Mouse (Mus musculus): ENCODE measurements at regions not wholly inside any gene's neighbourhood (a gene's known extent, or its start where the extent isn't known, plus 50 kb on each side); places are given as distances from the start of the nearest gene placed in this dataset.

- CTCF ChIA-PET, result no interaction called here
- POLR2A ChIA-PET, result no interaction called here
- H3K27me3 ChIP-seq, result no peaks in the 10 kb centered on the region
- no peak for TF ChIP-seq CTCF (IDR thresholded peaks at IDR 0.05)
- DNase-seq (ENCODE audit: low read depth, low spot score), result no peak
- in situ Hi-C loops (cut with MboI; ENCODE audit: low pct_unique_long_range_greater_than_20kb), result no loop called here
- no peak for ATAC-seq
Observed at GRCm38 (mm10) chr4:124057607-124058006, 139.8 kb upstream of the 4930535I16Rik start.

- in situ Hi-C loops (cut with MboI; ENCODE audit: low pct_unique_long_range_greater_than_20kb), result no loop called here
- POLR2A ChIA-PET, result no interaction called here
- no peaks in the 10 kb centered on the region for H3K27me3 ChIP-seq
- no peak for DNase-seq (ENCODE audit: low read depth, low spot score)
- TF ChIP-seq CTCF (IDR thresholded peaks at IDR 0.05), result no peak
- CTCF ChIA-PET, result interaction anchor here (0.8 kb wide), 1 partner anchor 10 kb away, joined by 3 read pairs; no protein-coding TSS in a partner anchor
- ATAC-seq, result no peak
Observed at GRCm38 (mm10) chr4:124054240-124054760, 136.5 kb upstream of the 4930535I16Rik start.

- in situ Hi-C loops (cut with MboI; ENCODE audit: low pct_unique_long_range_greater_than_20kb), result no loop called here
- DNase-seq (ENCODE audit: low read depth, low spot score) (no peak), ATAC-seq (no peak)
- no peak for TF ChIP-seq CTCF (IDR thresholded peaks at IDR 0.05)
- CTCF ChIA-PET, result no interaction called here
- POLR2A ChIA-PET, result no interaction called here
- H3K27me3 ChIP-seq, result peaks cover 1% of the 10 kb centered on the region
Observed at GRCm38 (mm10) chr4:124053340-124054038, 135.7 kb upstream of the 4930535I16Rik start.

GRCm38 (mm10) chr4:124052387-124052786 is 134.6 kb upstream of the 4930535I16Rik start:
- DNase-seq (ENCODE audit: low read depth, low spot score) (no peak), ATAC-seq (no peak)
- in situ Hi-C loops (cut with MboI; ENCODE audit: low pct_unique_long_range_greater_than_20kb), result no loop called here
- POLR2A ChIA-PET, result no interaction called here
- no peak for TF ChIP-seq CTCF (IDR thresholded peaks at IDR 0.05)
- peaks cover 4% of the 10 kb centered on the region for H3K27me3 ChIP-seq
- CTCF ChIA-PET, result no interaction called here

GRCm38 (mm10) chr4:124048348-124048831 is 130.6 kb upstream of the 4930535I16Rik start:
- ChIA-PET POLR2A (no interaction called here), CTCF (no interaction called here)
- no peak for TF ChIP-seq CTCF (IDR thresholded peaks at IDR 0.05)
- H3K27me3 ChIP-seq, result peaks cover 7% of the 10 kb centered on the region
- ATAC-seq (no peak), DNase-seq (ENCODE audit: low read depth, low spot score) (no peak)
- in situ Hi-C loops (cut with MboI; ENCODE audit: low pct_unique_long_range_greater_than_20kb), result no loop called here

- peaks cover 7% of the 10 kb centered on the region for H3K27me3 ChIP-seq
- TF ChIP-seq CTCF (IDR thresholded peaks at IDR 0.05), result no peak
- ATAC-seq (no peak), DNase-seq (ENCODE audit: low read depth, low spot score) (no peak)
- in situ Hi-C loops (cut with MboI; ENCODE audit: low pct_unique_long_range_greater_than_20kb), result no loop called here
- ChIA-PET POLR2A (no interaction called here), CTCF (no interaction called here)
Observed at GRCm38 (mm10) chr4:124047898-124048297, 130.1 kb upstream of the 4930535I16Rik start.

GRCm38 (mm10) chr4:124036483-124036882 is 118.7 kb upstream of the 4930535I16Rik start:
- POLR2A ChIA-PET, result no interaction called here
- DNase-seq (ENCODE audit: low read depth, low spot score), result no peak
- TF ChIP-seq CTCF (IDR thresholded peaks at IDR 0.05), result no peak
- CTCF ChIA-PET, result no interaction called here
- in situ Hi-C loops (cut with MboI; ENCODE audit: low pct_unique_long_range_greater_than_20kb), result no loop called here
- no peak for ATAC-seq
- peaks cover 25% of the 10 kb centered on the region for H3K27me3 ChIP-seq

GRCm38 (mm10) chr4:124035657-124036061 is 117.8 kb upstream of the 4930535I16Rik start:
- in situ Hi-C loops (cut with MboI; ENCODE audit: low pct_unique_long_range_greater_than_20kb), result no loop called here
- DNase-seq (ENCODE audit: low read depth, low spot score) (no peak), ATAC-seq (no peak)
- ChIA-PET CTCF (no interaction called here), POLR2A (no interaction called here)
- peaks cover 27% of the 10 kb centered on the region for H3K27me3 ChIP-seq
- TF ChIP-seq CTCF (IDR thresholded peaks at IDR 0.05), result no peak

- peaks cover 27% of the 10 kb centered on the region for H3K27me3 ChIP-seq
- DNase-seq (ENCODE audit: low read depth, low spot score) (no peak), ATAC-seq (no peak)
- no peak for TF ChIP-seq CTCF (IDR thresholded peaks at IDR 0.05)
- ChIA-PET POLR2A (no interaction called here), CTCF (no interaction called here)
- in situ Hi-C loops (cut with MboI; ENCODE audit: low pct_unique_long_range_greater_than_20kb), result no loop called here
Observed at GRCm38 (mm10) chr4:124035192-124035591, 117.4 kb upstream of the 4930535I16Rik start.

- TF ChIP-seq CTCF (IDR thresholded peaks at IDR 0.05), result no peak
- CTCF ChIA-PET, result no interaction called here
- in situ Hi-C loops (cut with MboI; ENCODE audit: low pct_unique_long_range_greater_than_20kb), result no loop called here
- POLR2A ChIA-PET, result no interaction called here
- DNase-seq (ENCODE audit: low read depth, low spot score) (no peak), ATAC-seq (no peak)
- peaks cover 14% of the 10 kb centered on the region for H3K27me3 ChIP-seq
Observed at GRCm38 (mm10) chr4:124028061-124028460, 110.2 kb upstream of the 4930535I16Rik start.

GRCm38 (mm10) chr4:124016401-124016800 is 98.6 kb upstream of the 4930535I16Rik start:
- ChIA-PET CTCF (no interaction called here), POLR2A (no interaction called here)
- DNase-seq (ENCODE audit: low read depth, low spot score) (no peak), ATAC-seq (no peak)
- in situ Hi-C loops (cut with MboI; ENCODE audit: low pct_unique_long_range_greater_than_20kb), result no loop called here
- peaks cover 10% of the 10 kb centered on the region for H3K27me3 ChIP-seq
- no peak for TF ChIP-seq CTCF (IDR thresholded peaks at IDR 0.05)

GRCm38 (mm10) chr4:124015323-124015722 is 97.5 kb upstream of the 4930535I16Rik start:
- POLR2A ChIA-PET, result no interaction called here
- no peak for TF ChIP-seq CTCF (IDR thresholded peaks at IDR 0.05)
- no peak for DNase-seq (ENCODE audit: low read depth, low spot score)
- CTCF ChIA-PET, result no interaction called here
- in situ Hi-C loops (cut with MboI; ENCODE audit: low pct_unique_long_range_greater_than_20kb), result no loop called here
- peaks cover 10% of the 10 kb centered on the region for H3K27me3 ChIP-seq
- no peak for ATAC-seq
